Mouse (Mus musculus): Measurements from ENCODE around the gene Zdbf2. TPM values are rescaled to one million over a fixed set of nuclear protein-coding genes. Genes with fewer than 3 reads are reported as not detected.

The Zdbf2 gene
- total and polyA plus RNA-seq, 2 experiments from 2014 or later = 23.9 to 30.3 TPM

- Histone ChIP-seq H3K27ac (ENCODE audit: low read depth, low read length) (no peak overlapping the region), H3K4me2 (ENCODE audit: low read depth) (no peak overlapping the region)
- 21% methylated on average over 5 of the region's 5 CpGs for WGBS
Measured at GRCm38 (mm10) chr1:63253291-63253690, 19.8 kb upstream of the Zdbf2 start.

GRCm38 (mm10) chr1:63255101-63255500 is 18.0 kb upstream of the Zdbf2 start:
- no peaks in the 10 kb centered on the region for H3K36me3 ChIP-seq (ENCODE audit: insufficient read depth)
- 10% methylated on average over 4 of the region's 4 CpGs for WGBS
- H3K4me1 ChIP-seq (ENCODE audit: insufficient read depth) = 0 out of 2 replicates have a peak, but pooled peaks cover 10% of the 10 kb centered on the region
- H3K4me3 ChIP-seq (ENCODE audit: low read depth, low read length) = no peak overlapping the region
- H3K9ac ChIP-seq = no peak overlapping the region
- no peak overlapping the region for H3K4me2 ChIP-seq (ENCODE audit: low read depth)
- H3K9me3 ChIP-seq (ENCODE audit: low read length) = no peaks in the 10 kb centered on the region
- no peak overlapping the region for H3K27ac ChIP-seq (ENCODE audit: low read depth, low read length)
- ATAC-seq (no peak), DNase-seq (no peak)
- no peak for TF ChIP-seq CTCF (IDR thresholded peaks at IDR 0.05; ENCODE audit: low read depth)
- peaks cover 46% of the 10 kb centered on the region for H3K27me3 ChIP-seq (ENCODE audit: insufficient read depth, low read length)

More at GRCm38 (mm10) chr1:63253291-63253690, 19.8 kb upstream of the Zdbf2 start:
- Histone ChIP-seq H3K9ac (no peak overlapping the region), H3K4me1 (ENCODE audit: insufficient read depth) (0 out of 2 replicates have a peak, but pooled peaks cover 10% of the 10 kb centered on the region), H3K9me3 (ENCODE audit: low read length) (no peaks in the 10 kb centered on the region), H3K27me3 (ENCODE audit: insufficient read depth, low read length) (peaks cover 53% of the 10 kb centered on the region), H3K4me3 (ENCODE audit: low read depth, low read length) (no peak overlapping the region), H3K36me3 (ENCODE audit: insufficient read depth) (no peaks in the 10 kb centered on the region)
- TF ChIP-seq CTCF (IDR thresholded peaks at IDR 0.05; ENCODE audit: low read depth) = no peak
- ATAC-seq = no peak
- no peak for DNase-seq

DNA sequence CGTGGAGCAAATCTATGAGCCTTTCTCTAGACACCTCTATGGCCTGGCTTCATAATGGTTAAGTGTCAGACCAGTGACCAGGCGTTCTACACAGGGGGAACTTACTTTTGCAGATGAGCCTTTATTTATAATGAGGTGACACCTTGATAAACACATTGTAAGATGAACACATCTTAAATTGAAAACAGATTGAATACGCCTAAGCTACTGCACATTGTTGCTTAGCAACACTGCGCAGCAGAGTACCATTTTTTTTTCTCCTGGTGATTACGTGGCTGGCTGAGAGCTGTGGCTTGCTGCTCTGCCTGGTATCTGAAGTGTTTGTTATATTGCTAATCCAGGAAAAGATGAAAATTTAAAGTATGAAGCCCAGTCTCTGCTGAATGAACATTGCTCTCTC is 17.0 kb upstream of the Zdbf2 start:
- Histone ChIP-seq H3K27me3 (ENCODE audit: insufficient read depth, low read length) (peaks cover 48% of the 10 kb centered on the region), H3K27ac (ENCODE audit: low read depth, low read length) (peak overlapping the region; percentile 60), H3K4me1 (ENCODE audit: insufficient read depth) (0 out of 2 replicates have a peak, but pooled peaks cover 10% of the 10 kb centered on the region), H3K9ac (no peak overlapping the region), H3K36me3 (ENCODE audit: insufficient read depth) (no peaks in the 10 kb centered on the region), H3K9me3 (ENCODE audit: low read length) (no peaks in the 10 kb centered on the region), H3K4me3 (ENCODE audit: low read depth, low read length) (no peak overlapping the region), H3K4me2 (ENCODE audit: low read depth) (no peak overlapping the region)
- DNase-seq (peak; percentile 80), ATAC-seq (peak; percentile 93)
- WGBS = 5% methylated on average over 5 of the region's 5 CpGs
- no peak for TF ChIP-seq CTCF (IDR thresholded peaks at IDR 0.05; ENCODE audit: low read depth)

DNA sequence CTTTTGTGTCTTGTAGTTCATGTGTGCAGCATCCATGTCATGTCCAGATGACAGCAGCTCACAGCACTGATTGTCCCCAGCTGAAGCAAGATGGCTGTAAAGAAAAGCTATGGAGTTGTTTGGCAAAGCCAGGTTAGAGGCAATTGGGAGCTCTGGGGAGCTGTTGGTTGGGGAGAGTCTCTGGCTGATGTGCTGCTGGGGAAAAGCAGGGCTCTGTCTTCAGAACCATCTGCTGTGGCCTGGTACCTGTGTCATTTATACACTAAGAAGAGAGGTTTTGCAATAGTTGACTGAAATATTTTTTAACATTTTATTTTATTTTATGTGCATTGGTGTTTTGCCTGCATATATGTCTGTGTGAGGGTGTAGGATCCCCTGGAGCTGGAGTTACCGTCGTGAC is 14.6 kb upstream of the Zdbf2 start:
- TF ChIP-seq CTCF (IDR thresholded peaks at IDR 0.05; ENCODE audit: low read depth) = no peak
- Histone ChIP-seq H3K4me2 (ENCODE audit: low read depth) (no peak overlapping the region), H3K9ac (no peak overlapping the region), H3K4me3 (ENCODE audit: low read depth, low read length) (no peak overlapping the region), H3K27me3 (ENCODE audit: insufficient read depth, low read length) (peaks cover 36% of the 10 kb centered on the region), H3K4me1 (ENCODE audit: insufficient read depth) (0 out of 2 replicates have a peak, but pooled peaks cover 10% of the 10 kb centered on the region), H3K36me3 (ENCODE audit: insufficient read depth) (no peaks in the 10 kb centered on the region), H3K9me3 (ENCODE audit: low read length) (no peaks in the 10 kb centered on the region), H3K27ac (ENCODE audit: low read depth, low read length) (no peak overlapping the region)
- ATAC-seq = no peak
- 59% methylated on average over 2 of the region's 2 CpGs for WGBS
- DNase-seq = no peak

DNA sequence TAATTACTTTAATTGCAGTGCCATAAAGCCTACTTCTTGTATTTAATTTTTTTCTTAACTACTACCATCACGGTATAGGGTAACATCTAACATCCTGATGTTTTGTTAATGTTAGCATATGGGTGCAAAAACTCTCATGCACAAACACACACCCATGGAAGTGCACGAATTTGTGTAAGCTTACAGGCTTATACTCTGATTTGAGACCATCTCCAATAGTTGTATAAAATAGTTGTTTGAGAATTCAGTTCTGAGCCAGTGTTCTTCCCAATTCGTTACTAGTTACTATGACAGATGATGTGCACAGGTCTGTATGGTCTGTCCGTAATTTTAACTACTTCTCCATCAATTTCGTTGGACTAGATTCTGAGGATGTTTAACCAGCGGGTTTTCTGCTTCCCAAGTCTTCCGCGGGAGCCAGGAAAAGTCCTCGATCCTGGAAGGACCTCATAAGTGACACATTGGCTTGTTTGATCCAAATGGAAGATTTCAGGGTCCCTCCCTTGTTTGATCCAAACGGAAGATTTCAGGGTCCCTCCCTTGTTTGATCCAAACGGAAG is 13.7 kb upstream of the Zdbf2 start:
- H3K27me3 ChIP-seq (ENCODE audit: insufficient read depth, low read length) = peaks cover 36% of the 10 kb centered on the region
- DNase-seq (no peak), ATAC-seq (no peak)
- TF ChIP-seq CTCF (IDR thresholded peaks at IDR 0.05; ENCODE audit: low read depth) = no peak
- H3K4me3 ChIP-seq (ENCODE audit: low read depth, low read length) = no peak overlapping the region
- H3K4me1 ChIP-seq (ENCODE audit: insufficient read depth) = 0 out of 2 replicates have a peak, but pooled peaks cover 10% of the 10 kb centered on the region
- 46% methylated on average over 11 of the region's 11 CpGs for WGBS
- H3K36me3 ChIP-seq (ENCODE audit: insufficient read depth) = no peaks in the 10 kb centered on the region
- H3K4me2 ChIP-seq (ENCODE audit: low read depth) = no peak overlapping the region
- no peaks in the 10 kb centered on the region for H3K9me3 ChIP-seq (ENCODE audit: low read length)
- no peak overlapping the region for H3K27ac ChIP-seq (ENCODE audit: low read depth, low read length)
- no peak overlapping the region for H3K9ac ChIP-seq

- 43% methylated on average over 17 of the region's 17 CpGs for WGBS
- Histone ChIP-seq H3K4me1 (ENCODE audit: insufficient read depth) (0 out of 2 replicates have a peak, but pooled peaks cover 10% of the 10 kb centered on the region), H3K9me3 (ENCODE audit: low read length) (no peaks in the 10 kb centered on the region), H3K27ac (ENCODE audit: low read depth, low read length) (no peak overlapping the region), H3K4me3 (ENCODE audit: low read depth, low read length) (no peak overlapping the region), H3K36me3 (ENCODE audit: insufficient read depth) (no peaks in the 10 kb centered on the region), H3K27me3 (ENCODE audit: insufficient read depth, low read length) (peaks cover 32% of the 10 kb centered on the region), H3K4me2 (ENCODE audit: low read depth) (no peak overlapping the region), H3K9ac (no peak overlapping the region)
- no peak for ATAC-seq
- TF ChIP-seq CTCF (IDR thresholded peaks at IDR 0.05; ENCODE audit: low read depth) = no peak
- DNase-seq = no peak
Measured at GRCm38 (mm10) chr1:63259916-63260741, 12.9 kb upstream of the Zdbf2 start.

DNA sequence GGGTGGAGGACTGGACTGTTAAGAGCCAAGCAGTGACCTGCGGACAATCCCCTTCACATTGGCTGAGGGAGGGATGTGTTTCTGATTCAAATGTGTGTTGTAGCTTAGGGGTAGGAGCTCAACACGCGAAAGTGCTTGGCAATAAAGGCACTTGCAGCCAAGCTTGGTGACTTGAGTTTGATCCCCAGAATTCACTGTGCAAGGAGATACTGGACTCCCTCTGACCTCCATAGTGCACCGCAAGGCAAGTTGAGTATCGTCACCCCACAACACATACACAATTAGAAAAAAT is 12.4 kb upstream of the Zdbf2 start:
- no peak for DNase-seq
- H3K27me3 ChIP-seq (ENCODE audit: insufficient read depth, low read length) = peaks cover 30% of the 10 kb centered on the region
- 45% methylated on average over 5 of the region's 5 CpGs for WGBS

More for the DNA sequence above, 12.4 kb upstream of the Zdbf2 start:
- Histone ChIP-seq H3K4me1 (ENCODE audit: insufficient read depth) (0 out of 2 replicates have a peak, but pooled peaks cover 8% of the 10 kb centered on the region), H3K4me3 (ENCODE audit: low read depth, low read length) (no peak overlapping the region), H3K9me3 (ENCODE audit: low read length) (no peaks in the 10 kb centered on the region), H3K4me2 (ENCODE audit: low read depth) (no peak overlapping the region), H3K9ac (no peak overlapping the region), H3K27ac (ENCODE audit: low read depth, low read length) (no peak overlapping the region), H3K36me3 (ENCODE audit: insufficient read depth) (no peaks in the 10 kb centered on the region)
- no peak for TF ChIP-seq CTCF (IDR thresholded peaks at IDR 0.05; ENCODE audit: low read depth)
- no peak for ATAC-seq

All from forebrain, postnatal 0 days (tissue).